Mouse (Mus musculus) E14TG2a.4 (cell line): ENCODE measurements around the gene Unc45b.
"Not testable (repeated sequence)": the region's sequence is repeated elsewhere in the genome, so short reads cannot be mapped to it uniquely, and the experiment has no call there.

Source experiments
- CTCF ChIP-seq: conservative IDR thresholded peaks from 2 replicates; pipeline ENCODE4 v1.5.1; 2014; ENCODE audit warnings: low read length
- NANOG ChIP-seq: IDR thresholded peaks from 2 replicates; pipeline ENCODE4 v1.6.1; 2014; ENCODE audit warnings: borderline replicate concordance, low read length, mixed read lengths
- POU5F1 ChIP-seq: IDR thresholded peaks from 2 replicates; pipeline ENCODE4 v1.6.1; 2014; ENCODE audit warnings: low read length, borderline replicate concordance

DNA sequence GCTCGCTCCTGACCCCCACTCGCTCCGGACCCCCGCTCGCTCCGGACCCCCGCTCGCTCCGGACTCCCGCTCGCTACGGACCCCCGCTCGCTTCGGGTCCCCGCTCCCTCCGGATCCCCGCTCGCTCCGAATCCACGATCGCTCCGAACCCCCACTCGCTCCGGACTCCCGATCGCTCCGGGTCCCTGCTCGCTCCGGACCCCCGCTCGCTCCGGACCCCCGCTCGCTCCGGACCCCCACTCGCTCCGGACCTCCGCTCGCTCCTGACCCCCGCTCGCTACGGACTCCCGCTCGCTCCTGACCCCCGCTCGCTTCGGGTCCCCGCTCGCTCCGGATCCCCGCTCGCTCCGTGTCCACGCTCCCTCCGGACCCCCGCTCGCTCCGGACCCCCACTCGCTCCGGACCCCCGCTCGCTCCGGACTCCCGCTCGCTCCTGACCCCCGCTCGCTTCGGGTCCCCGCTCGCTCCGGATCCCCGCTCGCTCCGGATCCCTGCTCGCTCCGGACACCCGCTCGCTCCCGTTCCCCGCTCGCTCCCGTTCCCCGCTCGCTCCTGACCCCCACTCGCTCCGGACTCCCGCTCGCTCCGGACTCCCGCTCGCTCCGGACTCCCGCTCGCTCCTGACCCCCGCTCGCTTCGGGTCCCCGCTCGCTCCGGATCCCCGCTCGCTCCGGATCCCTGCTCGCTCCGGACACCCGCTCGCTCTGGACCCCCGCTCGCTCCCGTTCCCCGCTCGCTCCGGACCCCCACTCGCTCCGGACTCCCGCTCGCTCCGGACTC, 21.5 kb downstream of the Unc45b start:
- TF ChIP-seq CTCF, NANOG, POU5F1: not testable (repeated sequence)
